In genomic region chr16:32002509-32003477, GRCm38 (mm10) we compare ENCODE assay signal across 8 mouse cellular contexts. TPM values are rescaled to one million over a fixed set of nuclear protein-coding genes. Genes with fewer than 3 reads are reported as not detected.
DNase-seq lines count a peak whose midpoint lies in the region; ATAC-seq and TF ChIP-seq lines count a peak whose summit lies in the region.

Gene Senp5, minus strand, starts transcription at chr16:32003287.

- no peaks in the 10 kb centered on the region for H3K9me3 ChIP-seq in hindbrain, postnatal 0 days (ENCODE audit: low read length)

- 1% methylated on average over 66 of the region's 66 CpGs for WGBS in hindbrain, postnatal 0 days

- DNase-seq in ZHBTc4 (ENCODE audit: low read depth, low spot score) = peak; percentile 98
- peak; percentile 95 for DNase-seq in gastrocnemius, adult 2 months
- DNase-seq in hindbrain, postnatal 0 days (ENCODE audit: low spot score) = peak; percentile 95
- peak; percentile 90 to 92 for DNase-seq in left cerebral cortex, adult 2 months (ENCODE audit: extremely low spot score in 1 of 2, low spot score in 2 of 2)
- DNase-seq in right cerebral cortex, adult 2 months (ENCODE audit: low spot score in 2 of 2) = peak; percentile 91
- DNase-seq in urinary bladder, postnatal 14 days (ENCODE audit: low spot score) = peak; percentile 94

- no peaks in the 10 kb centered on the region for H3K27me3 ChIP-seq in hindbrain, postnatal 0 days (ENCODE audit: insufficient read depth, low read length)

- H3K4me1 ChIP-seq in hindbrain, postnatal 0 days (ENCODE audit: insufficient read depth, low read length) = peaks cover 12% of the 10 kb centered on the region

- peak within 1 kb of the TSS; percentile 99 for H3K4me3 ChIP-seq in gastrocnemius, adult 2 months
- peak within 1 kb of the TSS; percentile 98 for H3K4me3 ChIP-seq in hindbrain, postnatal 0 days (ENCODE audit: low read length)
- peak within 1 kb of the TSS; percentile 86 for H3K4me3 ChIP-seq in left cerebral cortex, adult 2 months

- TF ChIP-seq CTCF in gastrocnemius, adult 2 months (IDR thresholded peaks at IDR 0.05) = peak; percentile 34
- TF ChIP-seq CTCF in hindbrain, postnatal 0 days (IDR thresholded peaks at IDR 0.05; ENCODE audit: low read depth) = peak; percentile 31
- peak; percentile 35 for TF ChIP-seq CTCF in left cerebral cortex, adult 2 months (IDR thresholded peaks at IDR 0.05)

- H3K36me3 ChIP-seq in hindbrain, postnatal 0 days (ENCODE audit: insufficient read depth, low read length) = no peaks in the 10 kb centered on the region

- ATAC-seq in common myeloid progenitor, adult 5-6 weeks (replicated peaks; ENCODE audit: low read depth, poor library complexity, severe bottlenecking) = peak; percentile 100
- peak; percentile 95 for ATAC-seq in hindbrain, postnatal 0 days
- ATAC-seq in megakaryocyte, adult 5-6 weeks (ENCODE audit: poor library complexity, severe bottlenecking) = peak; percentile 100

- H3K4me2 ChIP-seq in hindbrain, postnatal 0 days (ENCODE audit: low read depth, low read length) = peak within 1 kb of the TSS; percentile 88

- peak within 1 kb of the TSS; percentile 85 for H3K27ac ChIP-seq in gastrocnemius, adult 2 months
- peak within 1 kb of the TSS; percentile 88 for H3K27ac ChIP-seq in hindbrain, postnatal 0 days
- peak within 1 kb of the TSS; percentile 91 for H3K27ac ChIP-seq in left cerebral cortex, adult 2 months

- intact Hi-C loops in gastrocnemius, adult 2 months (cut with DNase I) = loop anchor here (2.0 kb wide), 2 partner anchors 54 to 76 kb away; partner anchors contain the start of genes 0610012G03Rik, Ncbp2 and Pak2
- intact Hi-C loops in left cerebral cortex, adult 2 months (cut with DNase I) = loop anchor here (1.0 kb wide), 1 partner anchor 54 kb away; the partner anchor contains the start of genes 0610012G03Rik and Ncbp2

- H3K9ac ChIP-seq in hindbrain, postnatal 0 days (replicated peaks; ENCODE audit: low read length) = peak within 1 kb of the TSS; percentile 98

RNA-seq across cellular contexts. Expression of gene Senp5, which starts in this region (rescaled TPM):
- total RNA-seq in common myeloid progenitor, adult 5-6 weeks (2017) = 11.8 and 26.7 TPM in 2 replicates
- total RNA-seq in gastrocnemius, adult 2 months (2021) = 10 to 100 TPM; 10.3 to 12.8 TPM
- 21.3 and 21.4 TPM in 2 replicates for total RNA-seq in hindbrain, postnatal 0 days (2014; rRNA removed)
- polyA plus RNA-seq in hindbrain, postnatal 0 days (2015; fragmentation: Nextera tagmentation; extraction: Ambion mirVana) = 11.6 and 11.8 TPM in 2 replicates
- total RNA-seq in left cerebral cortex, adult 2 months (2021) = 10 to 100 TPM; 46.8 to 48.3 TPM
- 15.2 and 17.3 TPM in 2 replicates for total RNA-seq in megakaryocyte, adult 5-6 weeks (2015)
- 11.9 and 15.9 TPM in 2 replicates for total RNA-seq in megakaryocyte, adult 5-6 weeks (2017)

Comparison
In these comparisons a context has a peak if more than half of its experiments do, and no peak if none do; other contexts are left out.
1. Peak in every context shown above with its lines: DNase-seq, ATAC-seq, H3K4me3 ChIP-seq and H3K27ac ChIP-seq.